ENCODE assay signal across 9 mouse cellular contexts in genomic region chr17:45118565-45119471, GRCm38 (mm10).
DNase-seq lines count a peak whose midpoint lies in the region; ATAC-seq and TF ChIP-seq lines count a peak whose summit lies in the region.
"Had no signal": no experiment of that assay in that cellular context is flagged by ENCODE, and none has a peak within 500 bp of the region (broad histone marks: within the 10 kb centered on the region; RNA-seq: fewer than 3 reads in every experiment).

No protein-coding gene starts in this region.

- WGBS in intestine, embryonic 14.5 days = 37% methylated on average over 12 of the region's 12 CpGs
- 49% methylated on average over 12 of the region's 12 CpGs for WGBS in intestine, postnatal 0 days
- WGBS in neural tube, embryonic 11.5 days = 19% methylated on average over 12 of the region's 12 CpGs
- WGBS in embryonic facial prominence, embryonic 12.5 days = 35% methylated on average over 12 of the region's 12 CpGs
- WGBS in neural tube, embryonic 15.5 days = 7% methylated on average over 12 of the region's 12 CpGs

- H3K9ac ChIP-seq in intestine, embryonic 14.5 days (ENCODE audit: low read length) = no peak overlapping the region
- no peak overlapping the region for H3K9ac ChIP-seq in intestine, postnatal 0 days (ENCODE audit: low read depth, low read length)
- peak overlapping the region; percentile 10; the same call in 1 of the 2 replicates for H3K9ac ChIP-seq in neural tube, embryonic 11.5 days (ENCODE audit: low read length)
- no peak overlapping the region for H3K9ac ChIP-seq in embryonic facial prominence, embryonic 12.5 days
- no peak overlapping the region for H3K9ac ChIP-seq in neural tube, embryonic 15.5 days (replicated peaks)

- no peaks in the 10 kb centered on the region for H3K9me3 ChIP-seq in intestine, embryonic 14.5 days (ENCODE audit: control insufficient read depth, low read length)
- H3K9me3 ChIP-seq in intestine, postnatal 0 days (ENCODE audit: control insufficient read depth) = no peaks in the 10 kb centered on the region
- no peaks in the 10 kb centered on the region for H3K9me3 ChIP-seq in neural tube, embryonic 11.5 days (ENCODE audit: control insufficient read depth, low read length)
- no peaks in the 10 kb centered on the region for H3K9me3 ChIP-seq in embryonic facial prominence, embryonic 12.5 days
- no peaks in the 10 kb centered on the region for H3K9me3 ChIP-seq in neural tube, embryonic 15.5 days (replicated peaks)

- peak overlapping the region; percentile 34; the same call in 1 of the 2 replicates for H3K27ac ChIP-seq in intestine, embryonic 14.5 days (ENCODE audit: low read depth)
- H3K27ac ChIP-seq in intestine, postnatal 0 days (ENCODE audit: low read depth, low read length) = no peak overlapping the region
- H3K27ac ChIP-seq in neural tube, embryonic 11.5 days (ENCODE audit: low read depth, low read length) = 0 out of 2 replicates have a peak overlapping the region, but pooled peaks have one; percentile 27
- H3K27ac ChIP-seq in embryonic facial prominence, embryonic 12.5 days = peak overlapping the region; percentile 37; the same call in 1 of the 2 replicates
- H3K27ac ChIP-seq in neural tube, embryonic 15.5 days (replicated peaks) = no peak overlapping the region

- H3K27me3 ChIP-seq in intestine, embryonic 14.5 days (replicated peaks; ENCODE audit: control insufficient read depth, insufficient read depth, low read length) = no peaks in the 10 kb centered on the region
- no peaks in the 10 kb centered on the region for H3K27me3 ChIP-seq in intestine, postnatal 0 days (replicated peaks; ENCODE audit: control insufficient read depth, insufficient read depth, low read length)
- no peaks in the 10 kb centered on the region for H3K27me3 ChIP-seq in neural tube, embryonic 11.5 days (ENCODE audit: control insufficient read depth, insufficient read depth, low read length)
- H3K27me3 ChIP-seq in embryonic facial prominence, embryonic 12.5 days = no peaks in the 10 kb centered on the region
- no peaks in the 10 kb centered on the region for H3K27me3 ChIP-seq in neural tube, embryonic 15.5 days (replicated peaks)

- intact Hi-C loops in heart, postnatal 36 days (cut with DNase I) = no loop called here

- ATAC-seq in intestine, embryonic 14.5 days (replicated peaks; ENCODE audit: low FRiP score, low TSS enrichment, low read depth) = no peak
- no peak for ATAC-seq in intestine, postnatal 0 days
- peak; percentile 88 for ATAC-seq in neural tube, embryonic 11.5 days (ENCODE audit: insufficient read depth, low FRiP score, low TSS enrichment)
- ATAC-seq in embryonic facial prominence, embryonic 12.5 days (ENCODE audit: insufficient number of reproducible peaks, insufficient read depth, low FRiP score, low TSS enrichment) = no peak
- peak; percentile 32; the same call in 1 of the 2 replicates for ATAC-seq in neural tube, embryonic 15.5 days (ENCODE audit: low FRiP score)

- H3K4me3 ChIP-seq in intestine, embryonic 14.5 days (ENCODE audit: low read depth, low read length) = no peak overlapping the region
- no peak overlapping the region for H3K4me3 ChIP-seq in intestine, postnatal 0 days (ENCODE audit: low read depth, low read length)
- no peak overlapping the region for H3K4me3 ChIP-seq in neural tube, embryonic 11.5 days (ENCODE audit: low read depth, low read length)
- no peak overlapping the region for H3K4me3 ChIP-seq in embryonic facial prominence, embryonic 12.5 days
- H3K4me3 ChIP-seq in neural tube, embryonic 15.5 days (replicated peaks) = no peak overlapping the region

- no peak for TF ChIP-seq CTCF in intestine, postnatal 0 days (IDR thresholded peaks at IDR 0.05; ENCODE audit: low read depth)

- H3K4me1 ChIP-seq in intestine, embryonic 14.5 days (replicated peaks; ENCODE audit: control insufficient read depth, insufficient read depth, low read length) = peaks cover 11% of the 10 kb centered on the region
- no peaks in the 10 kb centered on the region for H3K4me1 ChIP-seq in intestine, postnatal 0 days (replicated peaks; ENCODE audit: control insufficient read depth, insufficient read depth, low read length)
- peaks cover 12% of the 10 kb centered on the region; the same call in 1 of the 2 replicates for H3K4me1 ChIP-seq in neural tube, embryonic 11.5 days (ENCODE audit: control insufficient read depth, insufficient read depth, low read length)
- H3K4me1 ChIP-seq in embryonic facial prominence, embryonic 12.5 days = peaks cover 23% of the 10 kb centered on the region
- H3K4me1 ChIP-seq in neural tube, embryonic 15.5 days = peaks cover 9% of the 10 kb centered on the region; the same call in 1 of the 2 replicates

- no peak for DNase-seq in intestine, embryonic 14.5 days (ENCODE audit: low spot score)
- DNase-seq in neural tube, embryonic 11.5 days (ENCODE audit: low spot score) = peak; percentile 25
- no peak for DNase-seq in neural tube, embryonic 10.5 days (ENCODE audit: extremely low spot score, low spot score)
- no peak for DNase-seq in ovary, postnatal 14 days (ENCODE audit: low spot score)
- DNase-seq in heart, postnatal 36 days = no peak
- DNase-seq: heart, postnatal 10 days had no signal

- H3K36me3 ChIP-seq in intestine, embryonic 14.5 days (ENCODE audit: control insufficient read depth, insufficient read depth, low read length) = no peaks in the 10 kb centered on the region
- H3K36me3 ChIP-seq in intestine, postnatal 0 days (ENCODE audit: control insufficient read depth, insufficient read depth) = no peaks in the 10 kb centered on the region
- no peaks in the 10 kb centered on the region for H3K36me3 ChIP-seq in neural tube, embryonic 11.5 days (ENCODE audit: control insufficient read depth, insufficient read depth, low read length)
- H3K36me3 ChIP-seq in embryonic facial prominence, embryonic 12.5 days = no peaks in the 10 kb centered on the region
- no peaks in the 10 kb centered on the region for H3K36me3 ChIP-seq in neural tube, embryonic 15.5 days

- H3K4me2 ChIP-seq in intestine, embryonic 14.5 days (ENCODE audit: low read length) = peak overlapping the region; percentile 2; the same call in 1 of the 2 replicates
- no peak overlapping the region for H3K4me2 ChIP-seq in intestine, postnatal 0 days (replicated peaks; ENCODE audit: low read depth)
- H3K4me2 ChIP-seq in neural tube, embryonic 11.5 days (ENCODE audit: low read depth) = 0 out of 2 replicates have a peak overlapping the region, but pooled peaks have one; percentile 16
- no peak overlapping the region for H3K4me2 ChIP-seq in embryonic facial prominence, embryonic 12.5 days (replicated peaks)
- H3K4me2 ChIP-seq in neural tube, embryonic 15.5 days = no peak overlapping the region

Comparison
In these comparisons a context has a peak if more than half of its experiments do, and no peak if none do; other contexts are left out.
1. H3K27ac ChIP-seq: peak in intestine, embryonic 14.5 days (single experiment), neural tube, embryonic 11.5 days (single experiment) and embryonic facial prominence, embryonic 12.5 days (single experiment); none in intestine, postnatal 0 days (single experiment) and neural tube, embryonic 15.5 days (single experiment).
2. H3K4me2 ChIP-seq: peak in intestine, embryonic 14.5 days (single experiment) and neural tube, embryonic 11.5 days (single experiment); none in intestine, postnatal 0 days (single experiment), embryonic facial prominence, embryonic 12.5 days (single experiment) and neural tube, embryonic 15.5 days (single experiment).
3. ATAC-seq: peak in neural tube, embryonic 11.5 days (single experiment) and neural tube, embryonic 15.5 days (single experiment); none in intestine, embryonic 14.5 days (single experiment), intestine, postnatal 0 days (single experiment) and embryonic facial prominence, embryonic 12.5 days (single experiment).